Mouse (Mus musculus) lung, adult 2 months (tissue): ENCODE measurements around the gene Rgl1.

Source experiments
- CTCF ChIP-seq: fragments of 200-500 bp; IDR thresholded peaks from 2 replicates; pipeline ENCODE4 v1.5.1; 2011; ENCODE audit warnings: mild to moderate bottlenecking, low read length, control low read depth; ENCODE audit not compliant: insufficient read depth
- POLR2A ChIP-seq: fragments of 200-500 bp; IDR thresholded peaks from 2 replicates; pipeline ENCODE4 v1.6.1; 2011; ENCODE audit warnings: low read depth, mild to moderate bottlenecking, control low read depth, low read length, borderline replicate concordance; ENCODE audit errors: extremely low read depth

DNA sequence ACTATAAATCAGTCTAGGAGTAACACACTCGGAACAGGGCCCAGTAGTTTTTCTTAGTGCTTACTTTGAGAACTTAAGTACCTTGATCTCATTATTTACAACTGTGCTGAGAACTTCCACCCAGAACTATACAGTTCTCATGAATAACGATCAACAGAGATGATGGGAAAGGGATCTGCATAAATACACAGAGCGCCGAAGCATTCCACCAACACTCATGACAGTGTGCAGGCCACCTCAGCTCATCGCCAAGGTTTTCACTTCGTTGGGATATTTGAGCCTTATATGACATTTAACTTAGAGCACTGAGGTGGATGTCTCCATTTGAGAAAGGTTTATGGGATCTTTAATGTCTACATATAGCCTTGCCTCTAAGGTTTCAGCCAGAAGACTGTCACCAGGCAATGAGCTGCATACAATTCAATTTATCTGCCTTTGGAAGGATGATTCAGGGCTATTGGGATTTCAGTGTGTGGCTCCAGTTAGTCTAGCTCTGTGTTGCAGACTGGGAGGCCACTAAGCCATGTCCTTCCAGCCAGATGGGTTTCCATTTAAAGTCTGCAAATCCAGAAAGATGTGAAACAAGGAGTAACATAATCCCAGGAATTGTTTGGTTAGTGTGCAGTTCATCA is 223.3 kb downstream of the Rgl1 start:
- TF ChIP-seq CTCF (no peak), POLR2A (no peak)
